Mouse (Mus musculus): ENCODE measurements at regions not wholly inside any gene's neighbourhood (a gene's known extent, or its start where the extent isn't known, plus 50 kb on each side); places are given as distances from the start of the nearest gene placed in this dataset.
A peak's percentile ranks its signal among the peaks of the same experiment; 100 is the strongest.

DNA sequence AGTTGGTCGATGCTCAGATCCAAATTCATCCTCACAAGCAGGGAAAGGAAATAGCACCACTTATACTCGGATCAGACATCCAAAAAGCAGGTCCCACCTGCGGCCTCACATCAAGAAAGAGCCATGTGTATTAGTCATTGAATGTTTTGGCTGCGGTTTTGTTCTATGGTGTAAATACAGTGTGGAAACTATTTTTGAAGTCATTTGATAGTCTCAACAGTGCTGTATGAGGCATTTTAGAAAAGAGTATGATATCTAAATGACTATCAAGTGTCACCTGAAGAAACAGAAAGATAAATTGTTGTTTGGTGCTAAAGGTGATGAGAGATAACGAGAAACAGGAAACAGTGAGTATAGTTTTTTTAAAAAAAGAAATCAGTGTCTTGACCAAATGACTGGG lies 74.7 kb downstream of the Cep44 start:
- Histone ChIP-seq H3K27ac (ENCODE audit: insufficient read depth, low read length) (no peak overlapping the region), H3K4me1 (ENCODE audit: control insufficient read depth, insufficient read depth, low read length) (no peaks in the 10 kb centered on the region), H3K4me3 (ENCODE audit: insufficient read depth, low read length) (no peak overlapping the region)
- no peak for TF ChIP-seq CTCF (IDR thresholded peaks at IDR 0.05; ENCODE audit: borderline replicate concordance, insufficient read depth, low read length)
- TF ChIP-seq POLR2A (IDR thresholded peaks at IDR 0.05; ENCODE audit: low read depth, low read length) = no peak

DNA sequence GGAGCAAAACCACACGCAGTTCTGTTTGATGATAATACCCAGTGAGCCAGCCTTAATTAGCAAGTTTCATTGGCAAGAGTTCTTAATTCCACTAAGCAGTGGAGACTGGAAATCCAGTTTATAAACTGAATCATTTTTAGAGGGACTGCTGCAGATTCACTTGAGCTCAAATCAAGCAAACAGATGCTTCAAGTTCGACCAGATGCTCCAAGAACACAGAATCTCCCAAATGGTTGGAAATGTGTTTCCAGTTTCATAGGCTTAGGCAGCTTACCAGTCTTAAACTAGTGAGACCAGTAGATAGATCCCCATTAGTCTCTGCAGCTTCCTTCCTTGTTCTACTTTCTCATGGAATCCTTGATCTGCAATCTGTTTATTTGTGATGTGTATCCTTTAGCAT lies 75.7 kb downstream of the Cep44 start:
- Histone ChIP-seq H3K27ac (ENCODE audit: insufficient read depth, low read length) (no peak overlapping the region), H3K4me3 (ENCODE audit: insufficient read depth, low read length) (no peak overlapping the region), H3K4me1 (ENCODE audit: control insufficient read depth, insufficient read depth, low read length) (no peaks in the 10 kb centered on the region)
- no peak for TF ChIP-seq POLR2A (IDR thresholded peaks at IDR 0.05; ENCODE audit: low read depth, low read length)
- no peak for TF ChIP-seq CTCF (IDR thresholded peaks at IDR 0.05; ENCODE audit: borderline replicate concordance, insufficient read depth, low read length)

DNA sequence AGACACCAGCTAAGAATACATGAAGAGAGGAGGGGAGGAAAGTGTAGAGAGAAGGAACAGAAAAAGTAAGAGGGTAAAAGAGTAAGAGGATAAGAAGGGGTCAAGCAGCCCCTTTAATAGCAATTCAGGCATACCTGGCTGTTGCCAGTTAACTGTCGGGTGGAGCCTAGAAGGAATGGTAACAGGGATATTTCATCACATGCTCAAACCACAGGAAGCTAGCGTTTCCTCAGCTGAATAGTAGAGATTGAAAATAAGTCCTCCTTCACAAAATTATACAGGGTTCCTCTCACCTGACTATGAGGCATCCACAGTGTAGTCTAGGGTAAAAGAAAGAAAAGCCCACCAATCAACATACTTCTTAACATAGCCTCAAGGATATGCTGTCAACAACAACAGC lies 76.5 kb downstream of the Cep44 start:
- TF ChIP-seq CTCF (IDR thresholded peaks at IDR 0.05; ENCODE audit: borderline replicate concordance, insufficient read depth, low read length) = no peak
- TF ChIP-seq POLR2A (IDR thresholded peaks at IDR 0.05; ENCODE audit: low read depth, low read length) = no peak
- no peaks in the 10 kb centered on the region for H3K4me1 ChIP-seq (ENCODE audit: control insufficient read depth, insufficient read depth, low read length)
- no peak overlapping the region for H3K27ac ChIP-seq (ENCODE audit: insufficient read depth, low read length)
- no peak overlapping the region for H3K4me3 ChIP-seq (ENCODE audit: insufficient read depth, low read length)

DNA sequence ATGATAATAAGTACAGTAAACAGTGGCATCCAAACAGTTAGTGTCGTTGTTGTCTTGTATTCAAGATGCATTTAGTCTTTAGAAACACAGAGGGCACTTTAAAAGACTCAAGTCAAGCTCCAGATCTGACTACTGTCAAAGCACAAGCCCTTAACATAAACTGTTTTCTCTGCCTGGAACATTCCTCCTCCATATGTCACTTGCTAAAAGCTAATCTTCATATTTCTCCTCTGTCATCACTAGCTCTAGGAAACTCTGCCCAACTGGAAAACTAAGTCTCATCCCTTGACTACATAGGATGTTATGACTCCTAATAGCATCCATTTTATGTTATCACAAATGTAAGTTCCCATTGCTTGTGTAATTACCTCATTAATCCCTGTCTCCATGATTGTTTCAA lies 85.8 kb downstream of the Cep44 start:
- no peaks in the 10 kb centered on the region for H3K4me1 ChIP-seq (ENCODE audit: control insufficient read depth, insufficient read depth, low read length)
- H3K4me3 ChIP-seq (ENCODE audit: insufficient read depth, low read length) = no peak overlapping the region
- TF ChIP-seq CTCF (IDR thresholded peaks at IDR 0.05; ENCODE audit: borderline replicate concordance, insufficient read depth, low read length) = no peak
- TF ChIP-seq POLR2A (IDR thresholded peaks at IDR 0.05; ENCODE audit: low read depth, low read length) = no peak
- no peak overlapping the region for H3K27ac ChIP-seq (ENCODE audit: insufficient read depth, low read length)

DNA sequence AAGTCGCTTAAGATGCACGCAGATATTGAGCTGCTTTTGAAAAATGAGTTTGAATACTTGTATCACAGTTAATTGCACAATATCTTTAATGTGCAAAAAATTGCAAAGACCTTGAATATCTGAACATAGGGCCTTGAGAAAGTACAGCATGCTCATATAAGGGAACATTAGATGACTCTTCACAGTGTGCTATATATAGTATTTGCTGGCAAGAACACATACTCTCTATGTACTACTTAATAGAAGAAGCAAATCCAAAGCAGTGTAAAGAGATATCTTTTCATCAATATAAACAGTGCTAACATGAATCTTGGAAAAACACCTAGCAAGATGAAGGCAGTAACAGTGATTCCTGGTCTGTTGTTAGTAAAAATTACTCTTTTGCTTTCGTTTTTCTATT lies 99.9 kb downstream of the Cep44 start:
- no peaks in the 10 kb centered on the region for H3K4me1 ChIP-seq (ENCODE audit: control insufficient read depth, insufficient read depth, low read length)
- H3K27ac ChIP-seq (ENCODE audit: insufficient read depth, low read length) = no peak overlapping the region
- TF ChIP-seq POLR2A (IDR thresholded peaks at IDR 0.05; ENCODE audit: low read depth, low read length) (no peak), CTCF (IDR thresholded peaks at IDR 0.05; ENCODE audit: borderline replicate concordance, insufficient read depth, low read length) (no peak)
- H3K4me3 ChIP-seq (ENCODE audit: insufficient read depth, low read length) = no peak overlapping the region

DNA sequence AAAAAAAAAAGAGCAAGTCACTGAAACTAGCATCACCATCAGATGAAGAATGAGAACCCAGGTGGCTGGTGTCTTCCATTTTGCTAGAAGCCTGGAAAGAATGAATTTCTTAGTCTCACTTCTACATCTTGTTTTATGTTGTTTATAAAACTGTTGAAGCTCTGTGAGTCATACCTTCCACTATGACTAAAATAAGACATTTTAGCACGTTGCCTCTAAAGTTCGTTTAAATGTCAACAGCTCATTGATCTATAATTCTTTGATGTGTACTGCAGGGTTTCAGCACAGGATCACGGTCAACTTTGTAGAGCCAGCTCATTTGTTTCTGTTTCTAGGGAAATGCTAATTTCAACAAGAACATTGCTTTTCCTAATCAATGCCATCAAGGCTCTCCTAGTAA lies 107.2 kb downstream of the Cep44 start:
- peaks cover 4% of the 10 kb centered on the region; the same call in 1 of the 2 replicates for H3K4me1 ChIP-seq (ENCODE audit: control insufficient read depth, insufficient read depth, low read length)
- H3K27ac ChIP-seq (ENCODE audit: insufficient read depth, low read length) = peak overlapping the region; percentile 40; the same call in 1 of the 2 replicates
- TF ChIP-seq POLR2A (IDR thresholded peaks at IDR 0.05; ENCODE audit: low read depth, low read length) = no peak
- no peak overlapping the region for H3K4me3 ChIP-seq (ENCODE audit: insufficient read depth, low read length)

DNA sequence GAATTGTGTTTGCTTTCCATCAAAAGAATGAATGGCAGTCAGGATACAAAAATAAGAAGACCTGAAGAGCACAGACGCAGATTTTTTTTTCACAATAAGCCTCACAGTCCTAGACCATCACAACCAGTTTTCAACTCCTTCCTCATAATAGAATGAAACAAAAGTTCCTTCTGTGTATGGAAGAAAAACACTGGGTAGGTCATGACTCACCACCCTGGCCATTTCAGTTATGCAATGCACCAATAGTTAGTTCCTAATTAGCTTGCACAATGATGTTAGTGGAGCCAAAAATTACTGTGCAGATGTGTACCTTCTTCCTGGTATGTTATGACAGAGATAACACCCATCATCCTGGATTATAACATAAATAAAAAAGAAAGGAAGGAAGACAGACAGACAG lies 111.4 kb downstream of the Cep44 start:
- Histone ChIP-seq H3K4me1 (ENCODE audit: control insufficient read depth, insufficient read depth, low read length) (peaks cover 4% of the 10 kb centered on the region; the same call in 1 of the 2 replicates), H3K27ac (ENCODE audit: insufficient read depth, low read length) (peak overlapping the region; percentile 19; the same call in 1 of the 2 replicates), H3K4me3 (ENCODE audit: insufficient read depth, low read length) (no peak overlapping the region)
- TF ChIP-seq CTCF (IDR thresholded peaks at IDR 0.05; ENCODE audit: borderline replicate concordance, insufficient read depth, low read length) (no peak), POLR2A (IDR thresholded peaks at IDR 0.05; ENCODE audit: low read depth, low read length) (no peak)

DNA sequence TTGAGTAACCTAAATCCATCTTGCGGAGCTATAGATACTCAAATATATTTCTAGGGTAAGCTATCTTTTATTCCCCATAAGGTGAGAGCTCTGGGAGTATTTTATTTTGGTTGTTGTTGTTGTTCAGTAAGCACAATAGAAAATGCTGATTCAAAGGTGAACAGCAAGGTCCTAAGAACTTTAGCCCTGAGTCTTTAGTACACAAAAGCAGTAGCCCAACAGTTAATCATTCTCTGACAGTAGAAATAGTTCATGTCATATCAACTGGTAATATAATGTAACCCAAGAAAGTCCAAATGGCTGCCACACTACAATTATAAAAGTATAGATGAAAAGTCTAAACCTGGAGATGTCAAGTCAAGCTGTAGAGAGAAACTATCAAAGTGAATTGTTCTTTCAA lies 116.0 kb downstream of the Cep44 start:
- Histone ChIP-seq H3K4me3 (ENCODE audit: insufficient read depth, low read length) (no peak overlapping the region), H3K27ac (ENCODE audit: insufficient read depth, low read length) (no peak overlapping the region), H3K4me1 (ENCODE audit: control insufficient read depth, insufficient read depth, low read length) (no peaks in the 10 kb centered on the region)
- TF ChIP-seq POLR2A (IDR thresholded peaks at IDR 0.05; ENCODE audit: low read depth, low read length) = no peak
- TF ChIP-seq CTCF (IDR thresholded peaks at IDR 0.05; ENCODE audit: borderline replicate concordance, insufficient read depth, low read length) = no peak

DNA sequence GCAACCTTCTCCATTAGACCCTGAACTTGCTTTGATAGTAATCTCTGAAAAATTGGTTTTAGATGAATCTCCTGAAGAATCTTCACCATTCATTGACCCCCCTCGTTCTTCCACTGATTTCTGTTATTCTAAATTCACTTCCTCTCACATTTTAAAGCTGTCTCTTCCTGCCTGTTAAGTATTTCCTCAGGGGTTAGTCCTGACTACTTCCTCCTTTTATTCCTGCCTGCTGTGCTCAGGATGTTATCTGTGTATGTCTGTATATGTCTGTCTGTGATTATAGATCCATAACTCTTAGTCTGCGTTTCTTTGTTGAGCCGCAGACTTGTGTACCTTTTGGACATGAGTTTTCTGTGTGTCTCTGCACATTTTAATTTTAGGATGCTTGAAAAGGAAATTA lies 117.6 kb downstream of the Hpgd start:
- no peak overlapping the region for H3K27ac ChIP-seq (ENCODE audit: insufficient read depth, low read length)
- no peak overlapping the region for H3K4me3 ChIP-seq (ENCODE audit: insufficient read depth, low read length)
- TF ChIP-seq CTCF (IDR thresholded peaks at IDR 0.05; ENCODE audit: borderline replicate concordance, insufficient read depth, low read length) (no peak), POLR2A (IDR thresholded peaks at IDR 0.05; ENCODE audit: low read depth, low read length) (no peak)
- H3K4me1 ChIP-seq (ENCODE audit: control insufficient read depth, insufficient read depth, low read length) = no peaks in the 10 kb centered on the region; the same call in 1 of the 2 replicates

DNA sequence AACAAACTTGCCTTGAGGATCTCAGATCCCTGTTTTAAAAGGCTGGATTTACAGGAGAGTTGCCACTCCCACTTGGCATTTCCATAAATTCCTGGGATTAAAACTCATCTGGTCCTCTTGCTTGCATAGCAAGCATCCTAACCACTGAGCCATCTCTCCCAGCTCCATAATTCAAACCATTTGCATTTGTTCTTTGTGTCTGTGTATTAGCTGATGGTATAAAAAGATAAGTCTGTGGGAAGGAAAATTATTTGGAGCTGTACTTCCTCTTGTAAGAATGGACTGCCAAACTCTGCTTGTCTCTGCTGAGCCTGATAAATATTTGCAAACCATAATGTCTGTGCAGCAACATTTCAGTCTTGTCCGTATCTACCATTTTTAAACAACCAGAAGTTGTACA lies 116.0 kb downstream of the Hpgd start:
- Histone ChIP-seq H3K4me3 (ENCODE audit: insufficient read depth, low read length) (no peak overlapping the region), H3K4me1 (ENCODE audit: control insufficient read depth, insufficient read depth, low read length) (no peaks in the 10 kb centered on the region; the same call in 1 of the 2 replicates), H3K27ac (ENCODE audit: insufficient read depth, low read length) (no peak overlapping the region)
- no peak for TF ChIP-seq POLR2A (IDR thresholded peaks at IDR 0.05; ENCODE audit: low read depth, low read length)
- no peak for TF ChIP-seq CTCF (IDR thresholded peaks at IDR 0.05; ENCODE audit: borderline replicate concordance, insufficient read depth, low read length)

DNA sequence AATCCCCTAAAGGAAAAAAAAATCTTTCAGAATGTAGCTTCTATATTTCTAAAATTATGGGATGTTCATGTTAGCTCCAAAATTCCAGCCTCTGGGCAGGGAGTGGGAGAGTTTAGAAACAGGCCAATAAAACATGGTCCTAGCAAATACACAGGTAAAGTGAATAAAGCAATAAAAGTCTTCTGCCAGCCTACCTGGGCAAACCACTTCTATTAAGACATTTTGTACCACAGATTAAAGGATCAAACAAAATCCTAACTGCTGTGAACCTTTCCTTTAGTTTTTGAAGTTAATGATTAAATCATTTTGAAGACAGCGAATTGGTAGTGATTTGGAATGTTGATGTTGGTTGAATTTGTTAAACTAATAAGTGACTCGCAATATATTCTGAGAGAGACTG lies 112.9 kb downstream of the Hpgd start:
- Histone ChIP-seq H3K4me1 (ENCODE audit: control insufficient read depth, insufficient read depth, low read length) (no peaks in the 10 kb centered on the region; the same call in 1 of the 2 replicates), H3K4me3 (ENCODE audit: insufficient read depth, low read length) (no peak overlapping the region), H3K27ac (ENCODE audit: insufficient read depth, low read length) (no peak overlapping the region)
- no peak for TF ChIP-seq CTCF (IDR thresholded peaks at IDR 0.05; ENCODE audit: borderline replicate concordance, insufficient read depth, low read length)

All from embryonic fibroblast, embryonic 13.5 days (primary cell).